Mouse (Mus musculus) hindbrain, embryonic 12.5 days (tissue): Measurements from ENCODE around the gene Ppp1r16b. TPM values are rescaled to one million over a fixed set of nuclear protein-coding genes. Genes with fewer than 3 reads are reported as not detected.

Source experiments
- ATAC-seq: fragments of 200-750 bp; cut with Nextera tagmentation; 2 replicates; pipeline ENCODE4 v1.8.0; 2017; ENCODE audit warnings: moderate TSS enrichment; ENCODE audit not compliant: low FRiP score
- H3K27ac ChIP-seq: fragments of 300-500 bp; sonication (generic); 2 replicates; pipeline ENCODE4 v1.5.1; 2016; ENCODE audit warnings: mild to moderate bottlenecking
- H3K27me3 ChIP-seq: fragments of 300-500 bp; sonication (generic); 2 replicates; pipeline ENCODE4 v1.6.1; 2016; ENCODE audit warnings: mild to moderate bottlenecking
- H3K36me3 ChIP-seq: fragments of 300-500 bp; sonication (generic); 2 replicates; pipeline ENCODE4 v1.6.1; 2016; ENCODE audit warnings: mild to moderate bottlenecking
- H3K4me1 ChIP-seq: fragments of 300-500 bp; sonication (generic); 2 replicates; pipeline ENCODE4 v1.6.1; 2016
- H3K4me2 ChIP-seq: fragments of 300-500 bp; sonication (generic); replicated peaks from 2 replicates; pipeline ENCODE4 v1.6.1; 2016; ENCODE audit warnings: mild to moderate bottlenecking
- H3K4me3 ChIP-seq: fragments of 300-500 bp; sonication (generic); 2 replicates; pipeline ENCODE4 v1.5.1; 2016; ENCODE audit warnings: mild to moderate bottlenecking
- H3K9ac ChIP-seq: fragments of 300-500 bp; sonication (generic); 2 replicates; pipeline ENCODE4 v1.6.1; 2016; ENCODE audit warnings: mild to moderate bottlenecking, moderate library complexity
- H3K9me3 ChIP-seq: fragments of 300-500 bp; sonication (generic); replicated peaks from 2 replicates; pipeline ENCODE4 v1.6.1; 2016; ENCODE audit warnings: mild to moderate bottlenecking
- WGBS: fragments of 180-500 bp; shearing (Covaris S2); methylation state at CpG from one replicate; pipeline ENCODE4 v1.1.7; 2016; 5-methylcytosine and 5-hydroxymethylcytosine counted together
- polyA plus RNA-seq: library from polyadenylated mRNA; unstranded; fragments of >200 nt; fragmentation: Nextera tagmentation; extraction: Ambion mirVana; gene quantifications from 2 replicates; pipeline ENCODE4 v1.2.1, GENCODE M21; 2016

Gene Ppp1r16b
- polyA plus RNA-seq, 1 experiment from 2014 or later: 3.7 TPM

- Histone ChIP-seq H3K27ac (no peak overlapping the region), H3K4me1 (0 out of 2 replicates have a peak, but pooled peaks cover 1% of the 10 kb centered on the region), H3K4me2 (no peak overlapping the region), H3K9me3 (no peaks in the 10 kb centered on the region), H3K4me3 (no peak overlapping the region), H3K9ac (no peak overlapping the region), H3K27me3 (no peaks in the 10 kb centered on the region), H3K36me3 (no peaks in the 10 kb centered on the region)
- no peak for ATAC-seq
- WGBS: 86% methylated on average over 5 of the region's 5 CpGs
These were observed 97.1 kb downstream of the Ppp1r16b start for GRCm38 (mm10) chr2:158762339-158762738.

GRCm38 (mm10) chr2:158767742-158768339 is 102.6 kb downstream of the Ppp1r16b start, which contains the start of gene Fam83d:
Fam83d (plus strand) TSS chr2:158768093.
- Histone ChIP-seq H3K27me3 (no peaks in the 10 kb centered on the region), H3K9ac (peak within 1 kb of the TSS; percentile 73), H3K9me3 (no peaks in the 10 kb centered on the region), H3K4me3 (peak within 1 kb of the TSS; percentile 67), H3K4me1 (peaks cover 43% of the 10 kb centered on the region), H3K36me3 (no peaks in the 10 kb centered on the region), H3K27ac (peak within 1 kb of the TSS; percentile 62; the same call in 1 of the 2 replicates), H3K4me2 (peak within 1 kb of the TSS; percentile 97)
- ATAC-seq: peak; percentile 99
- under 1% methylated on average over 48 of the region's 48 CpGs for WGBS

GRCm38 (mm10) chr2:158768350-158768749 is 103.2 kb downstream of the Ppp1r16b start:
- Histone ChIP-seq H3K9me3 (no peaks in the 10 kb centered on the region), H3K36me3 (no peaks in the 10 kb centered on the region), H3K4me2 (peak overlapping the region; percentile 97), H3K4me3 (peak overlapping the region; percentile 67), H3K9ac (peak overlapping the region; percentile 73), H3K27me3 (no peaks in the 10 kb centered on the region), H3K27ac (peak overlapping the region; percentile 62; the same call in 1 of the 2 replicates), H3K4me1 (peaks cover 43% of the 10 kb centered on the region)
- peak; percentile 15; the same call in 1 of the 2 replicates for ATAC-seq
- WGBS: under 1% methylated on average over 37 of the region's 37 CpGs

GRCm38 (mm10) chr2:158768771-158769170 is 103.6 kb downstream of the Ppp1r16b start:
- no peaks in the 10 kb centered on the region for H3K27me3 ChIP-seq
- peak overlapping the region; percentile 73 for H3K9ac ChIP-seq
- H3K4me2 ChIP-seq: peak overlapping the region; percentile 97
- no peaks in the 10 kb centered on the region for H3K9me3 ChIP-seq
- no peak for ATAC-seq
- WGBS: 6% methylated on average over 5 of the region's 5 CpGs
- no peaks in the 10 kb centered on the region for H3K36me3 ChIP-seq
- peak overlapping the region; percentile 67 for H3K4me3 ChIP-seq
- peaks cover 46% of the 10 kb centered on the region for H3K4me1 ChIP-seq
- H3K27ac ChIP-seq: no peak overlapping the region

- peaks cover 46% of the 10 kb centered on the region for H3K4me1 ChIP-seq
- peak overlapping the region; percentile 73 for H3K9ac ChIP-seq
- ATAC-seq: no peak
- peak overlapping the region; percentile 97 for H3K4me2 ChIP-seq
- no peak overlapping the region for H3K27ac ChIP-seq
- no peaks in the 10 kb centered on the region for H3K9me3 ChIP-seq
- no peaks in the 10 kb centered on the region for H3K36me3 ChIP-seq
- H3K27me3 ChIP-seq: no peaks in the 10 kb centered on the region
- H3K4me3 ChIP-seq: peak overlapping the region; percentile 67
- 41% methylated on average over 13 of the region's 13 CpGs for WGBS
These were observed 105.0 kb downstream of the Ppp1r16b start for GRCm38 (mm10) chr2:158770126-158770757.

GRCm38 (mm10) chr2:158771066-158771763 is 106.0 kb downstream of the Ppp1r16b start:
- WGBS: 47% methylated on average over 11 of the region's 11 CpGs

GRCm38 (mm10) chr2:158772808-158773207 is 107.6 kb downstream of the Ppp1r16b start:
- Histone ChIP-seq H3K4me2 (no peak overlapping the region), H3K9me3 (no peaks in the 10 kb centered on the region), H3K9ac (no peak overlapping the region), H3K36me3 (no peaks in the 10 kb centered on the region), H3K27ac (no peak overlapping the region), H3K4me3 (no peak overlapping the region), H3K4me1 (peaks cover 55% of the 10 kb centered on the region), H3K27me3 (no peaks in the 10 kb centered on the region)
- no peak for ATAC-seq
- 85% methylated on average over 13 of the region's 13 CpGs for WGBS

More at GRCm38 (mm10) chr2:158771066-158771763, 106.0 kb downstream of the Ppp1r16b start:
- ATAC-seq: no peak
- 0 out of 2 replicates have a peak overlapping the region, but pooled peaks have one; percentile 24 for H3K9ac ChIP-seq
- H3K36me3 ChIP-seq: no peaks in the 10 kb centered on the region
- H3K4me3 ChIP-seq: peak overlapping the region; percentile 67; the same call in 1 of the 2 replicates
- no peaks in the 10 kb centered on the region for H3K9me3 ChIP-seq
- peak overlapping the region; percentile 97 for H3K4me2 ChIP-seq
- no peak overlapping the region for H3K27ac ChIP-seq
- peaks cover 46% of the 10 kb centered on the region for H3K4me1 ChIP-seq
- H3K27me3 ChIP-seq: no peaks in the 10 kb centered on the region

GRCm38 (mm10) chr2:158774886-158775285 is 109.7 kb downstream of the Ppp1r16b start:
- Histone ChIP-seq H3K36me3 (no peaks in the 10 kb centered on the region), H3K4me1 (peaks cover 39% of the 10 kb centered on the region), H3K9ac (no peak overlapping the region), H3K9me3 (no peaks in the 10 kb centered on the region), H3K4me2 (no peak overlapping the region), H3K27me3 (no peaks in the 10 kb centered on the region), H3K27ac (no peak overlapping the region), H3K4me3 (no peak overlapping the region)
- 80% methylated on average over 8 of the region's 8 CpGs for WGBS
- ATAC-seq: no peak

- Histone ChIP-seq H3K4me2 (no peak overlapping the region), H3K36me3 (peaks cover 8% of the 10 kb centered on the region), H3K27ac (no peak overlapping the region), H3K9me3 (no peaks in the 10 kb centered on the region), H3K9ac (no peak overlapping the region), H3K27me3 (no peaks in the 10 kb centered on the region), H3K4me3 (no peak overlapping the region), H3K4me1 (peaks cover 21% of the 10 kb centered on the region)
- WGBS: 97% methylated on average over 4 of the region's 4 CpGs
- no peak for ATAC-seq
These were observed 111.5 kb downstream of the Ppp1r16b start for GRCm38 (mm10) chr2:158776716-158777115.

- H3K4me3 ChIP-seq: no peak overlapping the region
- no peaks in the 10 kb centered on the region for H3K27me3 ChIP-seq
- H3K9me3 ChIP-seq: no peaks in the 10 kb centered on the region
- H3K4me2 ChIP-seq: no peak overlapping the region
- peaks cover 16% of the 10 kb centered on the region for H3K4me1 ChIP-seq
- WGBS: 80% methylated on average over 6 of the region's 6 CpGs
- H3K9ac ChIP-seq: no peak overlapping the region
- ATAC-seq: no peak
- no peak overlapping the region for H3K27ac ChIP-seq
- peaks cover 10% of the 10 kb centered on the region for H3K36me3 ChIP-seq
These were observed 112.3 kb downstream of the Ppp1r16b start for GRCm38 (mm10) chr2:158777490-158777889.

GRCm38 (mm10) chr2:158778349-158778748 is 113.2 kb downstream of the Ppp1r16b start:
- Histone ChIP-seq H3K9me3 (no peaks in the 10 kb centered on the region), H3K4me2 (no peak overlapping the region), H3K27ac (no peak overlapping the region), H3K4me1 (peaks cover 16% of the 10 kb centered on the region), H3K9ac (no peak overlapping the region), H3K36me3 (peaks cover 19% of the 10 kb centered on the region), H3K27me3 (no peaks in the 10 kb centered on the region), H3K4me3 (no peak overlapping the region)
- no peak for ATAC-seq
- WGBS: 86% methylated on average over 7 of the region's 7 CpGs

- peaks cover 14% of the 10 kb centered on the region for H3K4me1 ChIP-seq
- WGBS: 96% methylated on average over 7 of the region's 7 CpGs
- no peaks in the 10 kb centered on the region for H3K27me3 ChIP-seq
- H3K9me3 ChIP-seq: no peaks in the 10 kb centered on the region
- ATAC-seq: no peak
- H3K4me2 ChIP-seq: no peak overlapping the region
- H3K36me3 ChIP-seq: peaks cover 42% of the 10 kb centered on the region
- no peak overlapping the region for H3K27ac ChIP-seq
- H3K9ac ChIP-seq: no peak overlapping the region
- H3K4me3 ChIP-seq: no peak overlapping the region
These were observed 115.9 kb downstream of the Ppp1r16b start for GRCm38 (mm10) chr2:158781126-158781525.
